Mouse (Mus musculus) kidney, adult 2 months (tissue): Measurements from ENCODE around the gene Unc13a.

Experiments used
- CTCF ChIP-seq: fragments of 200-500 bp; conservative IDR thresholded peaks from 2 replicates; pipeline ENCODE4 v1.5.1; 2011; ENCODE audit warnings: low read depth, mild to moderate bottlenecking, control low read depth, low read length, moderate library complexity, mixed read lengths; ENCODE audit not compliant: insufficient read depth, insufficient read length
- POLR2A ChIP-seq: fragments of 200-500 bp; IDR thresholded peaks from one replicate; pipeline ENCODE4 v1.6.1; 2011; ENCODE audit warnings: low read depth, low read length, control low read depth

DNA sequence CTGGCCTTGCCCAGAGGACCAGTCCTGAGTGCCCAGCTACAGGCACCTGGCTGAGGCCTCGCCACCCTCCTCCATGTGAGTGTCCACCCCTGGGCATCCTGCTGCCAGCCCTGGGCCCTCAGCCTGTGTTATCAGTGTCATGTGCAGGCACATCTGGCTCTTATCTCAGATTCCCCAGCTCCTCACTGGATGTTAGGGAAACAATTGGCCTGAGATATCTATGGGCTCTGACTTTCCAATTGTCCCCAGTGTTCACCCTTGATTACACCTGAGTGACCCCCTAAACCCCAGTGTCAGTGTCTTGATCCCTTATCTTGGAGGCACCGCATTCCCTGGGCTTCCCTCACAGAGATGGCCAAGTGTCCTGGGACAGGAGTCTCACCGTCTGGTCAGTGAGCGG lies 32.2 kb downstream of the Unc13a start:
- no peak for TF ChIP-seq CTCF
- TF ChIP-seq POLR2A, result no peak
